Mouse (Mus musculus) gastrocnemius, postnatal 25 days (tissue): ENCODE results near the gene Cdc42bpa. TPM values are rescaled to one million over a fixed set of nuclear protein-coding genes. Genes with fewer than 3 reads are reported as not detected.
A peak's percentile ranks its signal among the peaks of the same experiment; 100 is the strongest.

Experiments
- DNase-seq: peaks from one replicate; pipeline ENCODE4 v3.0.0; 2022
- total RNA-seq, 2 experiments: library from RNA; stranded (reverse); gene quantifications; 1 replicate in 1 of 2; 2 replicates in 1 of 2; pipeline ENCODE4 v1.2.3; 2021

The Cdc42bpa gene
- total RNA-seq, 2 experiments from 2014 or later = 22.1 to 22.9 TPM

DNA sequence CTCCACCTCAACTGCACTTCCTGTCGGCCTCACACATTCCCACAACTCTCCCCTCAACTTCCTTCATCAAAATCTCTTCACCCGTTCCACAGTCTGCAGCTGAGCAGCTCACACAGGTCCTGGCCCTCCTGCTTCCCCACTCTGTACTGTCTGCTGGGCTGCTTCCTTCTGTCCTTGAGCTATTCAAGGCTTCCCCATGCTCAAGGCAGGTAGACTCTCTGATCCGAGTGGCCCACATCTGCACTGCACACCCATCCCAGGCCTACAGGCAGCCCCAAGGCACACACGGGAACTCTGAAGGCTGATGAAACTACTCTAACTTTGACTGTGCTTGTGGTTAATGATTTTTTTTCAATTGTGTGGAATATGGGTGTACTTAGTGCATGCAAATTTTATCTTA is 232.6 kb downstream of the Cdc42bpa start:
- DNase-seq = no peak

DNA sequence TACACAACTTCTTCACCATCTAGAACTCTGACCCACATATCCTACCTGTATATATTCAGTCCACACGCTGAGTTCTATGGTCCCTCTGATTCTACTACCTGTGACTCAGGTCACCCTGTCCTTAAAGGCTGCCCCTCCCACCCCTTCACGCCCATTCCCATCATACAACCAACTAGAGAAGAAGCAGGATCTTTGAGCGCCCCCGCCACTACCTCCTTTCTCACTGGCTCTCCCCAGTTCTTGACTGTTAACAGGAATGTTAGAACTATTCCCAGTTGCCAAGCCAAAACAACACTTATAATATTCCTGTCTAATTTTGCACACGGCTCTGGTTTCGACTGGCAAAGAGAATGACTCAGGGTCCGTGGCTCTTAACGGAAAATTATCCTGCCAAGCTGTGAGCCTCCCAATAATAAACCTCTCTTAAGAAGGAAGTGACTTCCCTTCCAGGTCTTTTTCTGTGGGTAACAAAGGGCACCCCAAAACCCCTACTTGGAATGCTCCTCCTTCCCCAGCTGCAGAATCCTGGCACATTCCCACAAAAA is 233.2 kb downstream of the Cdc42bpa start:
- no peak for DNase-seq

DNA sequence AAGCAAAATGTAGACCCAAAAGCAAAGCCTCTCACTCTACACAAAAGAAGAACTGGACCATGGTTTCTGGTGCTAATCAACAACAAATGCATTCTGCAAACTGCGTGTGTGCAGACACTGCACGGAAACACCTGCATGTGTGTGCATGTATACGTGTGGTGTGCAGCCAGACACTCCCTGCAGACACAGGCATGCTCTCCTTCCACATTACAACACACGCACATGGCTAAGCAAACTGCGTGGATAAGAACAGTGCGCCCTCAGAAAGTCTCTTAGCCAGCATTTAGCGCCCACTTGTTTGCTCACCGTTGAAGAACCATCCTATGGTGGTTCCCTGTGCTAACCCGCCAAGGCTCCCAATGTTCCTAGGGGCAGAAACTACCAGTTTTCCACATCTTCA is 233.8 kb downstream of the Cdc42bpa start:
- DNase-seq = no peak

DNA sequence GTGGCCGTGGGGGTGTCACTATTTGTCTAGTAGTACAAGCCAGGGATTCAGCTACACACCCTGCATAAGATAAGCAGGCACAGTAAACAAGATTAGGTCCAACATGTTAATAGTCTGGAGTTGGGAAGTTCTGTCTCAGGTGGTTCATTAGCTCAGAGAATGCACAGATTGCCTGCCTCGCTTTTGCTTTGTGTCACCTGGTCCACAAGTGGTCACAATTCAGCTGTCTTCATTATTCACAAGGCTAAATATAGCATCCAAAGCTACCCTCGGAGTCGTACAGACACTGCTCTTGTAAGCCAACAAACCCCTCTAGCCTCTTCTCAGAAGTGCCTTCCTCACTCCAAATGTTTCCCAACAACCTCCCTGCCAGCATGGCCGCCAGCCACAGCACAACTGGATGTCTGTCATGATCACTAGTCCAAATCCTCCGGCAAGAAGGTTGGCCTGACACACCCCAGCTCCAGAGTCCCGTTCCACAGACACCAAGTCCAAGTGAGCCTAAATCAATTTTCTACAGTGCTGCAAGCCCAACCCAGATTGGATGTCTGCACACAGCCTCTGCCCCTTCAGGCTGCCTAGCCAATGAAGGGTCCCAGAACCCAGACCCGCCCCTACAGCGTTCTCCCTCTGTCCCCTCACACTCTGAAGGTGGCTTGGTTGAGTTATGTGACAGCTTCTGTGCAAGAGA is 234.7 kb downstream of the Cdc42bpa start:
- DNase-seq = peak; percentile 79

DNA sequence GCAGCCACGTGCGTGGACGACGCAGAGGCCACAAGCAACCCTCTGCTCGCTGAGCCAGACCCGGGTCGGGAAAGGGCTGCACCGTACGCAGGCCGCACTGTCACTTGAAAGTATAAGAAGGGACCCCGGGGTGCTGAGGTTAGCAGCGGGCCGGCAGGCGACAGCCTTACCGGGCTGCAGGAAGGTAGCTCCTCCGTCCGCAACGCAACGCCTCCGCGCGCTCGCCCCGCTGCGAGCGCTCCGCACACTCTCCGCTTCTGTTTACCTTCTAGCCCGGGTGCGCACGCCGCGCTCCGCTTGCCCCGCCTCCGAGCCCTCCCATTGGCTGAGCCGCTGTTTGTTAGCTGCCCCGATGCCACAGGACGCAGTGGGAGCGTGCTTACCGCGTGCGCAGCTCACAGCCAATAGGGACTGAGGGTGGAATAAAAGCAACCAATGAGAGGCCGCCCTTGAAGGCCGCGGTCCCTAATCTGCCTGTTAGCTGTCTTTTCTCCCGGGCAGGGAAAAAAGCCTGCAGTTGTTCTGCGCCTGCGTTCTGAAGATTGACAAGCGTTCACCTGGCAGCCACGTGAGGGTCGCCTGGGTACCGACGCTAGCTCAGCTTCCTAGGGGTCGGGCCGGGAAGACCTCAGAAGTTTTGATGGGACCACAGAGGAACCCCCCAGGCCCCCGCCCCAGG is 235.6 kb downstream of the Cdc42bpa start:
- peak; percentile 99 for DNase-seq

DNA sequence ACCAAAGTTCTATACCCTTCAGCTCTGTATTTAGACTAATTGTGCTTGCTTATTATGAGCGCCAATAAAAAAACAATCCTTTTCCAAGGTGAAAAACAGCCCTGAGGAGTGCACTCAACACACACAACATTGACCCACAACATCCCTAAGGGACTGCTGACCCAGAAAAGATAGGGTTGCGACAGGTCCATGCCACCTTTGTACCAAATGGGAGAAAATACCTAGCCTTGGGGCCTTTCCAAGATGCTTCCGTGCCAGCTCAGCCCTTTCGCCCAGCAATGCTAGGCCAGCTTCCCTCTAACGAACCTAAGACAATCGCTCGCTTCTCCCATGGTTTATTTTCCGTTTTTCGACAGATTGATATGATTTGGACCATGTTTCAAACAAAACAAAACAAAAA is 236.2 kb downstream of the Cdc42bpa start:
- DNase-seq = no peak

DNA sequence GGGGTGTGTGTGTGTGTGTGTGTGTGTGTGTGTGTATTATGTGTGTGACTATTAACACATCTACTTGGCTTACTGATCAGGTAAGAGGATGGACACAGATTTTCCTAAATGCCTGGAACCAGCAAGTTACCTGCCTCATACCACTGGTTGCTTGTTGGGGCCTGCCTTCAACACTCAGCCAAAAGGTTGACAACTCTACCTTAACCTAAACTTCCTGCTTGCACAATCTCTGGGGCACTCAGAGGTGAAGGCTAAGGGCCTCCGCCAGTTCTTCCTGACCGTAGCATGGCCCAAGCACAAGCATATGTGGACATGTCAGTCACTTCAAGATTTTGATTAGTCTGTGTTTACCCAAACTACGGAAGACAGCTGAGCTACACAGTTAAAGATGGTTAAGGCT is 237.7 kb downstream of the Cdc42bpa start:
- no peak for DNase-seq

DNA sequence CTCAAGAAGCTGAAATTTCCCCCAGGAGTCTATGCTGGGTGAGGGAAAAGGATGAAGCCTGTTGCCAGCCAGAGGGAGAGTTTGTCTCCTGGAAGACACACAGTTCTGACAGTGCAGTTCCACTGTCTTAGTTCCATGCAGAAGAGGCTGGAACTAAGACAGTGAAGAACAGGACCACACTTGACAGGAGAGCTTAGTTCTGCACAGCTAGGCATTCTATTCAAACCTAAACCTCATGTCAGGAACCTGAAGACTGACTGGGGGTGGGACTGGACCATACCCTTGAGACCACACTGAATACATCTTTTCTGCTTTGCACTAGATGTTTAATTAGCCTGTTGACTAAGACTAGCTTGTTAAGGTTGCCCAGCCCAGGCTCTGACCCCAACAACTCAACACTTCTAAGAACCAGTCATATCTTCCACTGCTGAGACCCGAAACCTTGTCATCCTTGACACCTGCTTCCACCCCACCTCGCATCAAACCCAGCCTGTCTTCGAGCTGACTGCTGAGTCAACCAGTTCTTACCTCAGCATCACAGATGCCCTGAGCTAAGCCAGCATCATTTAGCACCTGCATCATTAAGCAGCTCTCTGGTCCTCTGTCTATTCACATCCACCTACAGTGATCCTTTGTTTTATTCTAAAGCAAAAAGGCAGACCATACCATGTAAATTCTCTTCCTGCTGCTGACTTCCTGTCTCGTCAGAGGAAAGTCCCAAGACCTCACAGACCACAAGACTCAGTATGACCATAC is 238.9 kb downstream of the Cdc42bpa start, which contains the start of gene Coq8a:
Gene Coq8a (minus strand): TSS at position 644 of the 756 bp plus-strand sequence.
- no peak for DNase-seq

DNA sequence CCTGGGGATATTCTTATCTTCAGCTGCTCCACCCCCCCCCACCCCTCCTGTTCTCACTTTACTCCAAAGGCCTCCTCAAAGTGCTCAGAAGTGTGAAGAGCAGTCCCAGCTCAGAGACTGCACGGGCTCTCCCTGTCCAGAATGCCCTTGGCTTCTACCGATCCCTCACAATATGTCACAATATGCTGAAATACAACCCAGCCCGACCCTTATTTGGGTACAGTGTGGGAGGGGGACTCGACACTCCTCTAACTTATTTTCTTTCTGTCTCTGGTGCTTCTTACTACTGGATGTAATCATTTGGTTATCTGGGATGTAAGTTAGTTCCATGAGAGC is 239.4 kb downstream of the Cdc42bpa start:
- no peak for DNase-seq

DNA sequence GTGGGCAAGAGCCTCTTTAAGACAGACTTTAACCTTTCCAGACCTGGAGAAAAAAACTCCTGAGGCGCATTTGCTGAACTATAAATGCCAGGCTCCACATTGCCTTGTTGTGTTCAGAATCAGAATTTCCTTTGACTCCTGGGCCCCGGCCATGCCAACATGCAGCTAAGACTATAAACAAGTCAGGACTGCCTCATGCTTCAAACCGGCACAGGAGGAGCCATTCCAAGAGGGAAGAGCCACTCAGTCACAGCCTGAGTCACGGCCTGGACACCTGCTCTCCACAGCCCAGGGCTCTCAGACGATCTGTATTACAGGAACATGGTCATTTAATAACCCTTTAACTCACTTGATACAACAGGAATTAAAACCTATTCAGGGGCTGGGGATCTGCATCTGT is 240.4 kb downstream of the Cdc42bpa start:
- no peak for DNase-seq

DNA sequence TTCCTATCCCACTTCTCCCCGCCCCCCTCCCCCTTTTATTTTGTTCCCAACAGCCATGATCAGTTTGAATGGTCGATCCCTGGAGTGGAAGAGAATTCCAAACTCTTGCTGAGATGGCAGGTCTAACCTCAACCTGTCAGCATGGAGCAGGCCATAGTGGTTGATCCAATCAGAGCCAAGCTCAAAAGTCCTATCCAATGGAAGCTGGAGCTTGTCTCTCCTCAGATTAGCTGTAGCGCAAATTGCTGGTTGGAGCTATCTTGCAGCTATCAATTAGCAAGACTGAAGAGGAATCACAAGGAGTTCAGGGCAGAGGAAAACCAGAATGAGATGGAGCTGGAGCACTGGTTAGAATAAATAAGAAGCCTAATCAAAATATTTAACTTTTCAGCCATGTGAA is 248.1 kb downstream of the Cdc42bpa start:
- no peak for DNase-seq

DNA sequence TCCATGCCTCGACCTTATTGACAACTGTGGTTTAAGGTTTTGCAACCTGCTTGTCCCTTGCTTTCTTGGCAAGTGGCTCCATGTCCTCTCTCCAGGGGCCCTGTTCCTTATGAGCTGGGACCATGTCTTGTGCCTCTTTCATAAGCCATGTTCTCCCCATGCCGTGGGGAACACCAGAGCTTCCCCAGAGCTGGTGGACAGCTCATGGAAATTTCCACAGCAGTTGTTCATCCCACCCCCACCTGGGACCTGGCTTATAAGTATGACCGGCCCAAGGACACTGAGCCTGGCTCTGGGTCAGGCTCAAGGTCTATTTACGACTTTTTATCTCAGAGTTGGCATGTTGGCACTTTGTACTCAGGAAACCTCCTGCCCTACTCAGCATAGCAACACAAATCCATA is 249.8 kb downstream of the Cdc42bpa start:
- DNase-seq = peak; percentile 67

DNA sequence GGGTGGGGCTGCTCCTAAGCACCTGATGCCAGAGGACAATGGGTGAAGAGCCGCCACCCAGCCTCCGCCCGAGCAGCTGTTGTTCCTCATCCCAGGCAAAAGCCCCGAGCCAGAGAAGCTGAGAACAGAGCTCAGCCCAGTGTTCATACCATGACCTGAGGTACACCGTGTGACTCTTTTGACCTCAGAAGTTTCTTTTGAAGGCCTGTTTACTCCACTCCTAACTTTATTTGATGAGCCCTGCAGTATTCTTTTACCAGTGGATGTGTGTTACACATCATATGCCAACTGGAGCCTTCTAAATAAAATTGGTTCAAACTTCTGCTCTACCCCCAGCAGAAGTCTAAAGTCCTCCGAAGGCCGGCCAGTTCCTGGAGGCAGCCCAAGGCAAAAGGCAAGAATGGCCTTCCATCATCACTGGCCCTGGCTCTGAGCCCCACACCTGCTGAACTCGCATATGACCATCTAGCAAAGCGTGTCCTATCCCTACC is 250.6 kb downstream of the Cdc42bpa start:
- peak; percentile 63 for DNase-seq

DNA sequence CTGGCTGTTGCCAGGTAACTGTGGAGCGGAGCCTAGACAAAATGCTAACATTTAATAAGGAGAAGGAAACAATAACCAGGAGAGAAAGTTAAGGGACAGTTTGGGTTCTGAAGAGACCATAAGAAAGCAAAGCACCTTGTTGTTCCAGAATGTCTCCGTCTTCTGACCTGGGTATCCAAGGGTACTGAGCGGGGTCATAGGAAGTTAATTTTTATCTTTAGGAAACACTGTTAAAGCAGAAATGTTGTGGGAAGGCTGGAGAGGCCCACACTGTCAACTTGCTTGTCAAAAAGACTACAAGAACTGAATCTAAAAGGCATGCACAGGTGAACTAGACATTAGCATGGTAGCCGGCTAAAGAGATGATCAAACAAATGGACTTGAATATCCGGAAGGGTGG is 252.6 kb downstream of the Cdc42bpa start:
- no peak for DNase-seq

DNA sequence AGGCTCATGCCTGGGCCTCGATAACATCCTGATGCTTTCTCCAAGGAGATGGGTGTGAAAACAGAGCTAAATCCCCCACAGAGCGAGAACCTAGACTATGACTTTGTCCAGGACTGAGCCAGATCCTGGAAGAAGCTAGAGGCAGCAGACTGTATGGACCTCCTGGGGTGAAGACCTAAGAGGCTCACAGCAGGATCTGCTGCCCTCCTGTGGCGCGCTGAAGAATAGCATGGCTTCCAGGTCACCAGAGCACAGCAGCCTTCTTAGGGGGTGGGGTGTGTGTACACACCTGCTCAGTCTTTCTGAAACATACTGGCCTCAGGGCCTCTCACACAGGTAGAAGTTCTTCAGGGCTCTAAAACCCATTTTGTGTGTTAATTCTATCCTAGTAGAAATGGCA is 254.8 kb downstream of the Cdc42bpa start:
- DNase-seq = peak; percentile 66

Other genes starting within 250 kb of the Cdc42bpa start
- gene Kif28, start 215.2 kb upstream of the Cdc42bpa start, total RNA-seq = under 1 TPM in 1 of 2 experiments, not detected in 1; 0.18 TPM
- gene Gm10518, start 157.1 kb upstream of the Cdc42bpa start, total RNA-seq = not detected
- gene Ahctf1, start 156.8 kb upstream of the Cdc42bpa start, total RNA-seq = 10 to 100 TPM; 15.3 to 19.1 TPM
- gene Coq8a, start 239.1 kb downstream of the Cdc42bpa start, total RNA-seq = 100 to 1,000 TPM; 871 to 916 TPM